Mouse (Mus musculus) CD8-positive naive resting alpha-beta T cell, adult 2 months (primary cell): ENCODE results near the gene Ints6.

ENCODE experiments used
- DNase-seq, 2 experiments: peaks; one replicate each; pipeline ENCODE4 v3.0.0; 2022; ENCODE audit warnings: low read depth in 2 of 2, low spot score in 2 of 2

Ints6 gene

GRCm38 (mm10) chr14:62761036-62761881 is at the start of gene Ints6:
TSS of gene Ints6 (minus strand) at chr14:62761169.
- peak; percentile 98 to 99 for DNase-seq

GRCm38 (mm10) chr14:62808661-62809523 is 47.9 kb upstream of the Ints6 start:
- DNase-seq, result no peak

DNA sequence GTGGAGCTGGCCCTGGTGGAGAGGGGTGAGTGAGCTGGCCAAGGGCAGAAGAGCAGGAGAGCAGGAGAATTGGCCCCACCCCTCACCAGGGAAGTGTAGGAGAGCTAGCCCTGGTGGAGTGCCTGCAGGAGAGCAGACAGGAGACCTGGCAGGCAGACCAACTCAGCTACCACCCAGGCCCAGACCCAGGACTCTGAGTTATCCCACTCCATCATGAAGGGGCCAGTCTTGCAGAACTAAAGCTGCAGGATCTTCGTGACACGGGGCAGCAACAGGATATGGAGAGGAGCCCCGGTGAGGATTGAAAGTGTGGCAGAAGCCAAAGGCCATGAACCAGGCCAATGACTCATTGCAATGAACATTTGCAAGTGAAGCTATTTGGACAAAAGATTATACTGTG is 46.0 kb upstream of the Ints6 start:
- no peak for DNase-seq

DNA sequence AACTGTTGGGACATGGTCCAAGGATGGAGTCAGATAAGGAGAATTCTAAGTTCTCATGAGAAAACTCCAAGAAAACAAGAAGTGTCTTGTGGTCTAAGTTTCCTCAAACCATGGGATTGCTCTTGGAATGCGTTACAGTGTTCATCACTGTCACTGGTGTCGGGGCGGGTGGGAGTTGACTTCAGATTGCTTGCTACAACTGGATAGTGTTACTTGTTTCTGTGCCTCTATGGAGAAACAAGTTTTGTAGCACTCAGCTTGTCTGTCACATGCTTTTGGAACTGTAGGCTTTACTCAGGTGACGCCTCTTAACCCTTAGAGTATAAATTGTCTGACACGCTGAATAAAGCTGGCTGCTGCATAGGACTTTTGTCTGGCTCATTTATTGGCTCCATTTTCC is 42.2 kb upstream of the Ints6 start:
- DNase-seq, result no peak

GRCm38 (mm10) chr14:62800791-62801190 is 39.8 kb upstream of the Ints6 start:
- DNase-seq, result no peak

DNA sequence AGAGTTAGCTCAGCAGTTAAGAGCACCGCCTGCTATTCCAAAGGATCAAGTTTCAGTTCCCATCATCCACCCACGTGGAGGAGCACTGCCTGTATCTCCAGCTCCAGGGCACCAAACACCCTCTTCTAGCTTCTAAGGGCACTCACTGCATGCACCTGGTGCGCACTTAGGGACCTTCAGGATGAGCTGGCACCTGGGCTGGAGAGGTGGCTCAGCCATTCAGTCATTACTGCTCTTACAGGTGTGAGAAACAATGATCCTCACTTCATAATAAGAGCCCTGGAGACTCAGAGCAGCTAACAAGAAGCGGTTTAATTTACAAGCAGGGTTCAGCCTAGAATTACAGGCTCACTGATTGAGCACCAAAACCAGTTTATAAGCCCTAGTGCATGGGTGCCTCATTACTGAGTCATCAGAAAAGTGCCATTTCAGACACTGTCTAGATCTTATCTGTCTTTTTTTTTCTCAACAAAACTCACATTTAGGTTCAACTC is 37.7 kb upstream of the Ints6 start:
- no peak for DNase-seq

DNA sequence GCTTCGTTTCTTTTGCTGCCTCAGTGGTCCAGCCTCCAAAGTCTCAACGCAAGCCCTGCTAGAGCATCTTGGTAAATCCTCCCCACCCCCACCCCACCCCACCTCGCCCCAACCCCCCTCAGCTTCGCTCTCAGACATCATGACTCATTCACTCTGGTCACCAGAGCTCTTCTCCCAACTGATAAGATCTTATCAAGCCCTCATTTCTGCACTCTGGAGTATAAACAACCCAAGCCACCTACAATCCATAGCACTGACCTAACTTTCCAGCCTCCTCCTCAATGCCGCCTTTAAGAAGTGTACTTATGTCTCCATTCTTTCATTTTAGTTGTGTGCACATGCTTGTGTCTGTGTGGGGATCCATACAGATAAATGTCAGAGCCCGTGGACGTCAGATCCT is 34.8 kb upstream of the Ints6 start:
- DNase-seq, result no peak

GRCm38 (mm10) chr14:62789282-62789681 is 28.3 kb upstream of the Ints6 start:
- DNase-seq, result no peak

GRCm38 (mm10) chr14:62782981-62783380 is 22.0 kb upstream of the Ints6 start:
- no peak for DNase-seq

GRCm38 (mm10) chr14:62780520-62781316 is 19.7 kb upstream of the Ints6 start:
- no peak for DNase-seq

DNA sequence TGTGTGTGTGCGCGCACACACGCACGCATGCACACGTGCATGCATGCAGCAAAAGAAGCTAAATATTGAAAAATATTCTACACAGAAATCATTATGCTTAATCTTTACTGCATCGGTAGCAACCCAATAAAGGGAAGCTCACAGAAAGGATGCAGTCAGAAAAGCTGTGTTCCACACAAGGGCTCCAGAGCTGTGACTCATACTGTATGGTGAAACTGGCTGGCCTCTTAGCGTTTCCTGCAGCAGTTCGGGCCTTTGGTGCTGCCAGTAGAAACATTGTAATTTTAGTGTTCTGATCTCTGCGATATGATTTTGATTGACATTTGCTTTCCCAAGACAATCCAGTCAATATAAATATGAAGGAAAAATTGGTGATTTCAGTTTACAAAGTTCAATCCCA is 17.1 kb upstream of the Ints6 start:
- DNase-seq, result no peak

GRCm38 (mm10) chr14:62775034-62775433 is 14.1 kb upstream of the Ints6 start:
- no peak for DNase-seq

DNA sequence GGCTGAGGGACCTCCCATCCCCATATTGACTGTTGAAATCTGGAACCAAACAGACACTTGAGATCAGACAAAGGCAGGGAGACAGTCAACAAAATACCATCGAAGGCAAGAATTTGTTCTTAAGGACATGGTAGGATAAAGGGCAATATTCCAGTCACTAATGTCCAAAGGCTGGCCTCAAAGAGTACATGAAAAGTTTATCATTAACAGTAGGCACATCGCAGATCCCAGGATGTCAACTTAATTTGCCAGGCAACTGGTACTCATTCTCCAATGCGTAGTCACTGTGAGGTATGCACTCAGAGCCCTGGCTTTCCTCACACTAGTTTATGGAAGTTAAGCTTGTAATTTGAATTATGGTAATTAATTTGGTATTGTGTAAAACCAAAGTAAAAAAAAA is 13.3 kb upstream of the Ints6 start:
- no peak for DNase-seq

- no peak for DNase-seq
Measured at GRCm38 (mm10) chr14:62773766-62774165, 12.8 kb upstream of the Ints6 start.

DNA sequence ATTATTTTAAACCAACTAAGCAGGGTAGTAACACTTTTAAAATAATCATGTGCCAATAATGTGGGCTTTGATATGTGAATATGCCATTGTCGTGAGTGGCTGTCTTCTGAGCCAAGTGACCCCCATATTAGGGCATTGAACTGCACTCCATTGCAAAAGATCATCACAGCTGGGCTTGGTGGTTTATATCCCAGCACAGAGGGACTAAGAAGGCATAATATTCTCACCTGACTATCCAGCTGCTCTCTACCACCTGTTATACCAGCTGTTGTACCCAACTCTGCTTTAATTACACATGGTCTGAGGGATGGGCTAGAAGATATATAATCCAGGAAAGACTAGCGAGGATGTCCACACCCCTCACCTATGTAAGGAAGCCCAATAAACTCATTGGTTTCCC is 4.4 kb upstream of the Ints6 start:
- no peak for DNase-seq

- DNase-seq, result no peak
Measured at GRCm38 (mm10) chr14:62764371-62764770, 3.4 kb upstream of the Ints6 start.

DNA sequence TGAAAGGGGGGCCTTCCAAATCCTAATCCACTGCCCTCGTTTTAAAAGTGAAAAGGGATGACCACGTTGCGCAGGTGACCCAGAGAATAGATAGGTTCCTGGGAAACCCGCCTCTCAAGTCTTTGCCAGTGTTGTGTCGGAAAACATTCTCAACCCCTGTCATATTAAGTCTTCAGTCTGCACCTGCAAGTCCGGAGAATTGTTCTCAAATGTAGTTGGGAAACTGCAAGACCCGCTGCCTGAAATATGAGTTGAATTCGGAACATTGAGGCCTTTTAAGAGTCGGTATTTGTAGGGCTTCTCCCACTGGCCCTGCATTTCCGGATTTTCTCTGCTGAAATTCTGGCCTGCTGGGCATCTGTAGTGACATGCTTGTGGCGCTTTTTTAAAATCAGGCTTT is 974 bp upstream of the Ints6 start:
- DNase-seq, result no peak

DNA sequence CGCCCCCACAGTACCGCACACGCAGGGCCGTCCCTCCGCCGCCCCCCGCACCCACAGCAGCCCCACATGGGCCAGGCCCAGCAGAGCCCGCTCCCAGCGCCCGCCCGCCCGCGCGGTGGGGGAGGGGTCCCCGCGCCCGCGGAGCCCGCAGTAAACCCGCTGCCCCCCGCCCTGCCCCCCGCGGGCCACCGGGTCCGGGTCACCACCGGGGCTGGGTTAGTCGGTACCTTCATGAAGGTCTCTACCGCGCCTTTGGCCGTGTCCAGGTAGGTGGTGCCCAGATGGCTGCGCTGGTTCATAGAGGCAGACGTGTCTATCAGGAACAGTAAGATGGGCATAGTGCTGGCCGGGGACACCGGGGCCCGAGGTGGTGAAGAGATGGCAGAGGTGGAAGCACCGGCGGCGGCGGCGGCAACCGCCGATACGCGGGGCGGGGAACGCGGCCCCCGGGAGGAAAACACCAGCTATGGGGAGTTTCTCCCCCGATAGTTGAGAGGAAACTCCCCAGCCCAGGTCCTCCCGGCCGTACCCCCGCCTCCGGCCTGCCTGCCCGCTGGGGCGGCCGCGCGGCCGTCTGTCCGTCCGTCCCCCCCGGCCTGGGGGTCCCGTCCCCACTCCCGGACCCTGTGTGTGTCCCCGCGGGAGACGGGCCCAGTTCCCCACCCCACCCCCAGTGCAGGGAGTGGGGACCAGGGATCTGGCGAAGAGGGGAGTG is 491 bp downstream of the Ints6 start:
- DNase-seq, result peak; percentile 48 to 58

- peak; percentile 54 to 68 for DNase-seq
Measured at GRCm38 (mm10) chr14:62759771-62760320, 1.1 kb downstream of the Ints6 start.

DNA sequence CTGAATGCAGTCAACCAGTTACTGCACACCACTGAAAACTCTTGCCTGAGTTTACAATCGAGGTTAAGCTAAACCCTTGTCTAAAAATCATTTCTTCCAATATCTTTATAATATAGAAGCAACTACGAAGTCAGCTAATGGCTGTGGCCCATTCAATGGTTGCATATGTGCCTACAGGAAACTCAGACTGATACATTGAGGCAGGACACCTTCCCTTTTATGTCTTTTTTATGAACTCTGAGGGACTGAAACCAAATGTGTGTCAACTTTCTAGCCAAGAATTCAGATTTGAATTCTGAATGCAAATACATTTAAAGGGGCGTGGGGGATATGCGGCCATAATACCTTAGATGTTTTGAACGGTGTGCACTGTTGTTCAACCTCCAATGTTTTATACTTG is 2.3 kb downstream of the Ints6 start:
- DNase-seq, result no peak
